Mouse (Mus musculus) G1E (cell line): ENCODE measurements around the gene Spock1. TPM values are rescaled to one million over a fixed set of nuclear protein-coding genes. Genes with fewer than 3 reads are reported as not detected.

Source experiments
- ATAC-seq: 2 replicates; pipeline ENCODE4 v1.8.0; 2016; ENCODE audit warnings: mild to moderate bottlenecking; ENCODE audit not compliant: insufficient number of reproducible peaks, poor library complexity, low FRiP score, severe bottlenecking; ENCODE audit errors: extremely low read depth
- DNase-seq: peaks from one replicate; pipeline ENCODE4 v3.0.0; 2012; ENCODE audit warnings: low spot score
- H3K27me3 ChIP-seq: 2 replicates; pipeline ENCODE4 v1.6.1; 2012; ENCODE audit warnings: mild to moderate bottlenecking, low read length, inconsistent platforms; ENCODE audit not compliant: insufficient read depth
- H3K36me3 ChIP-seq: replicated peaks from 2 replicates; pipeline ENCODE3; 2012; ENCODE audit warnings: mild to moderate bottlenecking, inconsistent platforms
- H3K4me1 ChIP-seq: 2 replicates; pipeline ENCODE4 v1.6.1; 2012; ENCODE audit warnings: low read depth, low read length, inconsistent platforms, mixed read lengths; ENCODE audit not compliant: insufficient read depth
- H3K4me3 ChIP-seq: 2 replicates; pipeline ENCODE4 v1.5.1; 2012; ENCODE audit warnings: low read depth, mild to moderate bottlenecking, inconsistent platforms, low read length, moderate library complexity, mixed read lengths
- H3K9me3 ChIP-seq: replicated peaks from 2 replicates; pipeline ENCODE4 v1.6.1; 2012; ENCODE audit warnings: inconsistent platforms
- CTCF ChIP-seq: IDR thresholded peaks from 2 replicates; pipeline ENCODE4 v1.5.1; 2012; ENCODE audit warnings: low read depth, low read length, inconsistent platforms, mixed read lengths
- GATA1 ChIP-seq: IDR thresholded peaks from 2 replicates; pipeline ENCODE4 v1.6.1; 2012; ENCODE audit warnings: borderline replicate concordance, low read length, inconsistent platforms, mixed read lengths
- GATA2 ChIP-seq: IDR thresholded peaks from 2 replicates; pipeline ENCODE4 v1.6.1; 2012; ENCODE audit warnings: low read depth, low read length, inconsistent platforms, borderline replicate concordance
- POLR2AphosphoS5 ChIP-seq: IDR thresholded peaks from 2 replicates; pipeline ENCODE4 v1.6.1; 2012; ENCODE audit warnings: low read depth, low read length, inconsistent platforms; ENCODE audit not compliant: insufficient replicate concordance
- TAL1 ChIP-seq: conservative IDR thresholded peaks from 2 replicates; pipeline ENCODE4 v1.6.1; 2012; ENCODE audit warnings: low read depth, low read length, inconsistent platforms, mixed read lengths
- polyA plus RNA-seq: library from polyadenylated mRNA; stranded (reverse); fragments of >175 nt; gene quantifications from 2 replicates; pipeline ENCODE4 v1.2.3, GENCODE M21; 2012
- total RNA-seq, 2 experiments: library from RNA; stranded (forward) in 1 of 2; stranded (reverse) in 1 of 2; fragments of 200-1000 nt in 1 of 2; fragments of >200 nt in 1 of 2; fragmentation: Nextera tagmentation in 1 of 2; gene quantifications; 2 replicates each; pipeline ENCODE4 v1.2.3; 2014 to 2017

Spock1 gene
- total and polyA plus RNA-seq, 3 experiments = 0.22 TPM; not detected in 2

DNA sequence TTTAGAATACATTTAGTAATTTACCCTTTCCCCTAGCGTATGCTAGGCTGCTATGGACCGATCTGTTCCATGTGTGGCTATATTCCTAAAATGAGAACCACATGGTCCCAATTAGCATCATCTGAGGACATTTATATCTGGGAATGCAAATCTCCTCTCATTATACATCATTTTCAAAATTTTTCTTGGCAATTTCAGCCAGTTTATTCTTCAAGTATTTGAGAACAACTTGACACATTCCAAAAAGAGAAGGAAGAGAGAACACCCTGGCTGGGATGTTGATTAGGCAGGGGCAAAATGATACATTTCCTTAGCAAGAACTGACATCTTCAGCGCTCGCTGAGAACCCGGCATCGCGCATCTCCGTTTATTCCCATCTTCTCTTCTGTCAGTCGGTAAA is 61.7 kb downstream of the Spock1 start:
- Histone ChIP-seq H3K4me1 (no peaks in the 10 kb centered on the region), H3K4me3 (no peak overlapping the region), H3K9me3 (peaks cover 70% of the 10 kb centered on the region), H3K36me3 (no peaks in the 10 kb centered on the region), H3K27me3 (no peaks in the 10 kb centered on the region)
- no peak for DNase-seq
- no peak for ATAC-seq
- TF ChIP-seq TAL1 (no peak), GATA1 (no peak), POLR2AphosphoS5 (no peak), GATA2 (no peak), CTCF (no peak)

GRCm38 (mm10) chr13:57841141-57841848 is 66.8 kb downstream of the Spock1 start:
- Histone ChIP-seq H3K9me3 (peaks cover 70% of the 10 kb centered on the region), H3K4me3 (no peak overlapping the region), H3K36me3 (no peaks in the 10 kb centered on the region), H3K27me3 (no peaks in the 10 kb centered on the region), H3K4me1 (no peaks in the 10 kb centered on the region)
- TF ChIP-seq GATA1 (no peak), CTCF (no peak), GATA2 (no peak), TAL1 (no peak), POLR2AphosphoS5 (no peak)
- DNase-seq = no peak
- ATAC-seq = no peak

- Histone ChIP-seq H3K36me3 (no peaks in the 10 kb centered on the region), H3K9me3 (peaks cover 68% of the 10 kb centered on the region), H3K27me3 (no peaks in the 10 kb centered on the region), H3K4me1 (no peaks in the 10 kb centered on the region), H3K4me3 (no peak overlapping the region)
- DNase-seq (no peak), ATAC-seq (no peak)
- TF ChIP-seq GATA1 (no peak), TAL1 (no peak), POLR2AphosphoS5 (no peak), GATA2 (no peak), CTCF (no peak)
Observed at GRCm38 (mm10) chr13:57837691-57838437, 70.3 kb downstream of the Spock1 start.

GRCm38 (mm10) chr13:57831374-57832163 is 76.6 kb downstream of the Spock1 start:
- TF ChIP-seq TAL1 (no peak), POLR2AphosphoS5 (no peak), GATA2 (no peak), CTCF (no peak), GATA1 (no peak)
- Histone ChIP-seq H3K27me3 (no peaks in the 10 kb centered on the region), H3K9me3 (peaks cover 63% of the 10 kb centered on the region)

DNA sequence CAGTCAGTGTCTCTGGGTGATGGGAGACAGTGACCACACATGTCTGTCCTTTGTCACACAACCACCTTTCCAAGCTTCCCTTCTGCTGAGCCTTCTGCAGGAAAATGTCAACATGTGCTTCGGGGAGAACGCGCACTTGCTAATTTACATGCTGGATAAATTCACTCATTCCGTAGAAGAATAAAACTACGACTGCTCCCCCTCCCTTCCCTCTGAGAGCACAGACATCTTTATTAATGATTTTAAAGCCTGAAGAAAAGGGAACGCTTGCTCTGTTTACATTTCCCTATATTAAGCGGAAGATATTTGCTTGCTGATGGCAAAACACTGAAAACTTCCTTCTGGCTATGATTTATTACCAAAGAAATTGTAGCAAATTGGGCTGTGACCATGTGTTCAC is 77.2 kb downstream of the Spock1 start:
- TF ChIP-seq GATA2 (no peak), GATA1 (no peak), POLR2AphosphoS5 (no peak), TAL1 (no peak), CTCF (no peak)
- Histone ChIP-seq H3K27me3 (no peaks in the 10 kb centered on the region), H3K4me3 (no peak overlapping the region), H3K36me3 (no peaks in the 10 kb centered on the region), H3K4me1 (no peaks in the 10 kb centered on the region), H3K9me3 (peaks cover 64% of the 10 kb centered on the region)
- no peak for DNase-seq
- no peak for ATAC-seq

More at GRCm38 (mm10) chr13:57831374-57832163, 76.6 kb downstream of the Spock1 start:
- ATAC-seq (no peak), DNase-seq (no peak)
- Histone ChIP-seq H3K4me1 (no peaks in the 10 kb centered on the region), H3K36me3 (no peaks in the 10 kb centered on the region), H3K4me3 (no peak overlapping the region)

DNA sequence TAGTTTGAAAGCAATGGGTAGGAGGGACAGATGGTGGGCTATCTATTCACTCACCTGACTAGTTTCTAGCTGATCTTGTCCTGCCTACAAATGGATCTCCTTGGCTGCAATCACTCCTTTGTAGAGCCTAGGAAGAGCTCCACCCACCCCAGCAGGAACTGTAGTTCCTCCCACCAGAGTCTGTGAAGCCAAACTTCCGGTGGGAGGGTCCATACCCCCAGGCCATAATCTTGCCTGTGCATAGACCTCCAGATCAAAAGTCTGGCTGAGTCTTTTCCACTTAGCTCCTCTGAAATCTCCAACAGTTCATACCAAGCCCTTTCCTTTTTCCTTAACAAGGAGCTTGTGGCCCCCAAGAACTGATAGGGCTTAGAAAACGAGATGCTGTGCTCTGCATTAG is 78.0 kb downstream of the Spock1 start:
- TF ChIP-seq POLR2AphosphoS5 = no peak
- TF ChIP-seq GATA2 = no peak
- TF ChIP-seq GATA1 = no peak
- TF ChIP-seq CTCF = no peak
- no peak for TF ChIP-seq TAL1
- Histone ChIP-seq H3K4me3 (no peak overlapping the region), H3K27me3 (no peaks in the 10 kb centered on the region), H3K9me3 (peaks cover 64% of the 10 kb centered on the region), H3K36me3 (no peaks in the 10 kb centered on the region), H3K4me1 (no peaks in the 10 kb centered on the region)
- no peak for DNase-seq
- ATAC-seq = no peak
